Mouse (Mus musculus) ES-E14 (cell line): ENCODE results near the gene Tor3a.

ENCODE experiments used
- MAFK ChIP-seq: IDR thresholded peaks from 2 replicates; pipeline ENCODE4 v1.6.1; 2014; ENCODE audit warnings: mild to moderate bottlenecking, low read depth, low read length, inconsistent platforms; ENCODE audit not compliant: insufficient read depth
- ZNF384 ChIP-seq: IDR thresholded peaks from 2 replicates; pipeline ENCODE4 v1.6.1; 2012; ENCODE audit warnings: low read depth, low read length, inconsistent platforms

GRCm38 (mm10) chr1:156644061-156644460 is 30.1 kb downstream of the Tor3a start:
- no peak for TF ChIP-seq ZNF384
- TF ChIP-seq MAFK, result no peak
